Mouse (Mus musculus): ENCODE measurements around the gene Sorbs2.

The Sorbs2 gene

GRCm38 (mm10) chr8:45626406-45626805 is 118.8 kb downstream of the Sorbs2 start:
- DNase-seq: no peak

DNA sequence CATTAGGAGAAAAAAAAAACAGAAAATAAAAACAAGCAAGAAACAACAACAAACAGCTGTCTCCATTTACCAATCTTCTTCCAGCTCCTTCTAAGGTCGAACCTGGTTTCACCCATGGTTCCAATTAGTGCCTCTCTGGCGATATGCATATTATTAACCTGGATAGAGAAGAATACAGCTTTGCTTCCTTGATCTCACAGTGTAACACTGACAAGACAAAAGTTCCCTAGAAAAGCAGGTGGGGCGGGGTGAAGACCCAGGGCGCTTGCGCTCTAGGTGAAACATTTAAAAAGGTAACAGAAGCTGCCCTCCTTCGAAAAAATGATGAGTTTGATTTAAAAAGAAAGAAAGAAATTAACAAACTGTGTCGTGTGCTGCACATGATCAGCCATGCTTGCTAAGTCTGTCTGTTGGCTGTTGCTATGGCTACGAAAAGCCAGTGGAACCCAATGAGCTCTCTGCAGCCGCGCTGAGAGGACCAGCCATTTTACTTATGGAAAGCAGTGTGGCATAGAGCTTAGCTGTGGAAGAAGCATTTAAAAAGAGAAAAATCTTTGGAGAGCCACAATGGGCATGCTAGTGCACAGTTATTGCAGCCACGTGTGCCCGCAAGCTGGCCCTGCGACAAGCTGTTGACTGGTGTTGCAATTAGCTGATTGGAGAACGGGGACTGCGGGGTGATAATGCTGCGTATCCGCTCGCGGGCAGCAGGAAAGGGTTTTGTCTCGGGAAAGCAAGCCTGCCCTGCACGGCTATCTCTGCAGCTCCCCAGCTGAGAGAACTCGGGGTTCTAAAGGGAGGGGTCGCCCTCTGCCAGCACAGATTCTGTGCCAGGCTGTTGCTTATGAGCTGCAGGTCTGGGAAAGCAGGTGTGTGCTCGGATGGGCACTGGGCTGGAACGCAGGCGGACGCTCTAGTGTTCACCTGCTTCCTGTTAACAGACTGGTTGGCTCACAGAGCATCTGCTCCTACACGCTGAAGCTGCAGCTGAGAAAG is 120.0 kb downstream of the Sorbs2 start:
- DNase-seq: peak; percentile 69 to 82

DNA sequence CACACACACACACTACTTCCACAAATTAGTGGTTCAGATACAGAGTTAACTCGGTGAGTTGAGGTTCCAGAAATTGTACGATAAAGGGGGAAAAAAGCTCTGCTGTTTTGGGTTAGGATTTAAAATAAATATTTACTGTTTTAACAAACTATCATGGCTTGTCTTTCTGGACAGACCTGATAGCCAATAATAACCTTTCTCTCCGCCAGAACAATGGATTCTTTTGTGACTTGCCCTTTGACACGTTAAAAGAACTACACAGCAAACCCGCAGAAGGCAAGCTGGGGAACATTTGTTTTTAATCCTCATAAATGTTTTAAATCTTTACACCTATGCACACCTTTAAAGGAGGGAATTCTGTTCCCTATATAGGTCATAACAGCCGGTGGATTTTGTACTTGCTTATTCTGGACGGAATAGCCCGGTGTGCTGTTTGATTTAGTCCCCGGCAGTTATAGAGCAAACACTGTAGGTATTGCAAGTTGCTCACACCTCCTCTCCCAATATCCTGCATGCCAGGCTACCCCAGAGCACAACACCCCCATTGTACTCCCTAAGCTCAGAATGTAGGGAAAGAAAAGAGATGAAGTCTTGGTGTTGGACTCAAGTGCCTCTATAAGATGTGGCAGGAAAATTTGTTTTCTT is 121.0 kb downstream of the Sorbs2 start:
- DNase-seq: no peak

DNA sequence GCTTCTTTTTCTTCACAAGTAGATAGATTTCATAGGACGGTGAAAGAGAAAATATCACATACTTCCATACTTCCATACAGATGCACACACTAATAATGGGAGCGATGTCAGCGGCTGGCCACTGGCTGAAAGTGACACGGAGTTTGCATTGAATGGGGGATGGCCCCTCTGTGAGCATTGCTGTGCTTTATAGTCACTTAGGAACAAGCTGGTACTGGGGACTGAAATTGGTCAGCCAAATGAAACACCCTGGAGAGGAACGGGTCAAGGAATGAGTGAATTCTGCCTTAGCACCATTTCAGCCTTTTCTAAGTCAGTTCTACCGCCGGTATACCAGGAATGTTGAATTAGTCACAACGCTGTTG is 121.5 kb downstream of the Sorbs2 start:
- DNase-seq: no peak

DNA sequence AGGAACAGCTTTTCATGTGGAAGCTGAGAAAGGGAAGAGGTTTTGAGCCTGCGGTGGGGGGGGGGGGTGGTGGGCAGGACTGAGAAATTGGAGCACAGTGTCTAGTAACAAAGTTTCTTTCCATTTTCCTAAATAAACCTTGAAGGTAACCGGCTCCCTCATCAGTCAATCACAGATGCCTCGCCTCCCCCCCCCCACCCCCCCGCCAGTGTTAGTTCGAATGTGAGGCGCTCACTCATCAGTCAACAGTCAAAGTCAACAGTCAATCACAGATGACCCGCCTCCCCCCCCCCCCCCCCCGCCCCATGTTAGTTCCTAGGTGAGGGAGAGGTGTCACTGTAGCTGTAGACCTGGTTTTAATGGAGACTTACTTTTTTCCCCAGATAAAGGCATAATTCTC is 123.4 kb downstream of the Sorbs2 start:
- DNase-seq: no peak

GRCm38 (mm10) chr8:45635155-45635554 is 127.6 kb downstream of the Sorbs2 start:
- DNase-seq: no peak

DNA sequence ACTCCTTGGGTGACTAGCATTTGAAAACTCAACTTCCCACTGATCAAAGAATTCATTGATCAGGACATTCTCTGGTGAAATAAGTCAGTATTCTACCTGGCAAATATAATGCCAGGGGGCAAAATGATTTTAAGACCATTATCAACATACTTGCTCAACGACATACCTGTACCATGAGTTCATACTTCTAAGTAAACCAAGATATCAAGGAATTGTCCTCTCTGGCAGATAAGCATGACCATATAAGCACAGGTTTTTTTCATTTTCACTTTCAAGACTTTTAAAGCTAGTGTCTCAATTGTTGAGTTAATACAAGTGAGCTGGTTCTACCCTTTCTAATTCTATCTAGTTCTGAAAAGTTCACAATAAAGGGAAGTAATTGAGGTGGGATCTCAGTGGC is 130.2 kb downstream of the Sorbs2 start:
- no peak for DNase-seq

DNA sequence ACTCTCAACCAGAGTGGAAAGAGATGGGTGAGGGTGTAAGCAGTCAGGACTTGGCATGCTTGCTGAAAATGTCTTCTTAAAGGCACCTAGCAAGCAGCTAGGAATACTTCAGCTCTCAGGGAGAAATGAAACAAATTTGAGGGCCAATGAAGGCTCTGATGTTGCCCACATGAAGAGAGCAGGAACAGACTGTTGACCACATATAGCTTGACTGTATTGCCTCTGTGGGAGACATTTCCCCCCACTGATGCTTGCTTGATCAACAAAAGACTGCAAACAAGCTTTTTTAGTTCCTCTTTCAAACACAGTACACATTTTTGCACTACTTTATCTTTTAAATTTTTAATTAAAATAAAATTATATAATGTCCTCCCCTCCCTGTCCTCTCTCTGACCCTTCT is 131.9 kb downstream of the Sorbs2 start:
- no peak for DNase-seq

GRCm38 (mm10) chr8:45644651-45645050 is 137.1 kb downstream of the Sorbs2 start:
- DNase-seq: no peak

GRCm38 (mm10) chr8:45649063-45649462 is 141.5 kb downstream of the Sorbs2 start:
- no peak for DNase-seq

DNA sequence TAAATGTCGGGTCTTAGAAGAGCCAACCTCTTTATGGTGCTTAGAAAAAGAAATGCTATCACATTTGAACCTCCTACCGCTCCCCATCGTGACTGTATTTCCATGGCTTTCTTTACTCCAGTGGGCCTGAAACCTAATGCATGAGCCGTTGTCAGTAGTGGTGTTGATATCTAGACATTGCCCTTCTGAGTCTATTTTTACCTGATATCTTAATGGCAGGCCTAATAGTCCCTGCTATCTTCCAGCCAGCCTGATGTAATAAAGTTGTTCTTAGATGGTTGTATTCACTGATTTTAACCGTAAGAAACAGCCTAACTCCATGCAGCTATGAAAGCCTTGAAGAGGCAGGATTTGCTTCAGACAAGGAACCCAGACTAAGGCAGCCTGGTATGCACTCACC is 142.4 kb downstream of the Sorbs2 start:
- no peak for DNase-seq

GRCm38 (mm10) chr8:45658021-45658420 is 150.4 kb downstream of the Sorbs2 start:
- no peak for DNase-seq

- DNase-seq: peak; percentile 11 to 44
Observed at GRCm38 (mm10) chr8:45658458-45659325, 151.1 kb downstream of the Sorbs2 start.

DNA sequence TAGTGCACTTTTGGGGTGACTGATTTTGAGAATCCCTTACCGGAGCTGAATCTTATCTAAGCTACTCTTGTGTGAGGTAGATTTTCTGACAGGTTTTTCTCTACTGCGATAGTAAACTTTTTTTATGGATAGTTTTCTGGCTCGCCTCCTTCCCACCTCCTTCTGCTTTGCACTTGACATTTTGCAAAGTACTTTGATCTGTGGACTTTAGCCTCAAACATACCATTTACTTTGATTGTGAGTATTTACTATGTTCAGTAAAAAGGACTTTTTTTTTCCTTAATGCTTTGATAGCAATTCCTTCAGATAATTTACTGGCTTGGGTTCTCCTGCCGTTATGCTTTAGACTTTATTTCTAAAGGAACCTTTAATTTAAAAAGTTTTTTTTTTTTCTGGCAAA is 151.9 kb downstream of the Sorbs2 start:
- no peak for DNase-seq

DNA sequence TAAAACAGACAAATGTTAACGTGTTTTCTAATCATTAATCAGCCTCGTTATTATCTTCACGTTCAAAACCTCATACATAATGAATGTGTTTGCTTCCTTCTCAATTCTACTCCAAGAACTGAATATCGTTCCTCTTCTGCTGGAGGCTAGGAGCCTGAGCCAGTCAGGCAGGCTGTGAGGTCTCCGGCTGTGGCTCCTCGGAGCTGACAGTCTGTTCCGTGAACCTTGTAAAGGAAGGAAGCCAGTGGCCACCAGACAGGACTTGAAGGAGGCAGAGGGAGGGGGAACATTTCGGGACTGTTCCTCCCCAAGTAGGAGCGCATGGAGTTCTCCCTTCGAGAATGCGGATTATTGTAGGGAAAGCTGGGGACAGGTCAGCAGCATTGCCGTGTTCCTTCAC is 153.0 kb downstream of the Sorbs2 start:
- peak; percentile 44 to 58 for DNase-seq

GRCm38 (mm10) chr8:45661605-45662004 is 154.0 kb downstream of the Sorbs2 start:
- DNase-seq: no peak

DNA sequence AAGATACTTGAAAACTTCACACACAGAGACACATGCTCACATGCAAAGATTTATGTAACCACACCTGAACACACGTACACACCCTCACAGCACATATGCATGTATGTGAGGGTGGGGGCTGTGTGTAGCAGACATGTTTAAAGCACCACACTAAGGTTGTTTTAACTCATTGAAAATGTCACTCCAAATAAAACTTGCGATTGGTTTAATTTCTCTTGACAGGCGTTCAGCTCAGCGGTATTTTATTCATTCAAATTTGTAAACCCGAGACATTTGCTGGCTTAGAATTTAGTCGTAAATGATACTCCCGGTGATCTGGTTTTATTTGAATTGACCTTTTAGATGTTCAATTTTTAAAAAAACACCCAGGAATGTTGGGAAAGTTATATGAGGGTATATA is 158.6 kb downstream of the Sorbs2 start:
- DNase-seq: no peak

DNA sequence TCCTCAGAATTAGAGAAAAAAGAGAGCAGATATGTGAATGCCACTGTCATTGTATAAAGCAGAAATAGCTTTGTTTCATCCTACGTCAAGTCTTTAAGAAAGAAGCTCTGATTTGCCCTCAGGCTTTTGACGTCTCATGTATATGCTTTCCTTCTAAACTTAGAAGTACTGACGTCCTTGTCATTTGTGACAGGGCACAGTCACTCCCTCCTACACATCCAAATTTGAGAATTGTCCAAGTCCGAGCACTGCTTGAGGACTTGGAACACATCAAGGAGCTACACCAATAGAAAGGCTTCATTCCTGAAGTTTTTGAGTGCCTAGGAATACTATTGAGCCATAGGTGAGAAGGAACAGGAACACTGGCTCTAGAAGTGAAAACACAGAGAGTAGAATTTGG is 165.6 kb downstream of the Sorbs2 start:
- DNase-seq: no peak

DNA sequence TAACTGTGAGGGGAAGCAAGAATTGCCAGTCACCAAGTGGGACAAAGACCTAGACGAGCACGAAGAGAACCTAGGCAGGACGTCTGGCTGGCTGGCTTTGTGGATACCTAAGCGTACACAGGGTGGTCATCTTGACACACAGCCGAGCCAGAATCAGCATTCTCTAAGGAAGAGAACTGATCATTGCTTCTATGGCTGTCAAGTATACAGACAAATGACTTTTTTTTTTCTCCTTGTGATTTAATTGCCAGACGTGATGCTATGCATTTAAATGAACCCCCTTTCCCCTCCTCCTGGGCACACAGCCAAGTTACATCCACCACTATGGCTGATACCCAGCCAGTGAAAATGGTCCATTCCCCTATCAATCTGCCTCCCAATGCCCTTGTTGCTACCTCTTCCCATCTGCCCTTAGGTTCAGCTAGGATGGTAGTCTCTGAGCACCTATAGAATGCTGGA is 168.3 kb downstream of the Sorbs2 start:
- DNase-seq: no peak

- no peak for DNase-seq
Observed at GRCm38 (mm10) chr8:45677114-45677853, 169.7 kb downstream of the Sorbs2 start.

DNA sequence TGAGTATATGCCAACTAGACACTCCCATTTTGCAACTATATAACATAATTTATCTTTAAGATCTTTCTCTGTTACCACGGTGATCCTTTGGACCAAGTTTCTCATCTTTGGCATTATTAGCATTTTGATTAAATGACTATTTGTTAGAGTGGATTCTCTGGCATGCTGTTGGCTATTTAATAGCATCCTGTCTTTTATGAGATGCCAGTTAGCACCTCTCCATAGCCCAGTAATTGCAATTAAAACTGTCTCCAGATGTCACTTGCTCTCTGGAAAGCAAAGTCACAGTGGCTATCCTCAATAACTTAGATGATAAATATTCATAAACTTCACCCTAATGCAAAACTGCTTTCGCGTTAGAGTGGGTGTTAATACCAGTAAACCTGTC is 170.3 kb downstream of the Sorbs2 start:
- DNase-seq: no peak

- DNase-seq: no peak
Observed at GRCm38 (mm10) chr8:45681171-45681570, 173.6 kb downstream of the Sorbs2 start.
